Mouse (Mus musculus): ENCODE data around the gene Diaph3.

- TF ChIP-seq POLR2A (IDR thresholded peaks at IDR 0.05; ENCODE audit: extremely low read depth, insufficient read depth, low read length), result no peak
- no peak for TF ChIP-seq CTCF (IDR thresholded peaks at IDR 0.05; ENCODE audit: low read depth, low read length)
These were observed 494.4 kb downstream of the Diaph3 start for GRCm38 (mm10) chr14:86646499-86647120.

All from liver, adult 2 months (tissue).